Mouse (Mus musculus) lung, embryonic 14.5 days (tissue): ENCODE measurements at regions not wholly inside any gene's neighbourhood (a gene's known extent, or its start where the extent isn't known, plus 50 kb on each side); places are given as distances from the start of the nearest gene placed in this dataset.

Source experiments
- ATAC-seq: fragments of 200-750 bp; cut with Nextera tagmentation; 2 replicates; pipeline ENCODE4 v1.8.0; 2017; ENCODE audit warnings: mild to moderate bottlenecking, moderate TSS enrichment, moderate library complexity; ENCODE audit not compliant: insufficient read depth
- DNase-seq: peaks from one replicate; pipeline ENCODE4 v3.0.0-alpha.2; 2015
- H3K27ac ChIP-seq: fragments of 300-500 bp; sonication (generic); 2 replicates; pipeline ENCODE4 v1.5.1; 2014; ENCODE audit warnings: low read depth, mild to moderate bottlenecking, moderate library complexity
- H3K27me3 ChIP-seq: fragments of 300-500 bp; sonication (generic); 2 replicates; pipeline ENCODE4 v1.6.1; 2014; ENCODE audit warnings: low read length, control low read depth; ENCODE audit not compliant: insufficient read depth
- H3K36me3 ChIP-seq: fragments of 300-500 bp; sonication (generic); 2 replicates; pipeline ENCODE4 v1.6.1; 2014; ENCODE audit warnings: control low read depth; ENCODE audit not compliant: insufficient read depth
- H3K4me1 ChIP-seq: fragments of 300-500 bp; sonication (generic); 2 replicates; pipeline ENCODE4 v1.6.1; 2014; ENCODE audit warnings: antibody characterized with exemption, control low read depth; ENCODE audit not compliant: insufficient read depth
- H3K4me2 ChIP-seq: fragments of 300-500 bp; sonication (generic); 2 replicates; pipeline ENCODE4 v1.6.1; 2014; ENCODE audit warnings: mild to moderate bottlenecking
- H3K4me3 ChIP-seq: fragments of 300-500 bp; sonication (generic); 2 replicates; pipeline ENCODE4 v1.5.1; 2014; ENCODE audit warnings: low read depth, low read length
- H3K9ac ChIP-seq: fragments of 300-500 bp; sonication (generic); 2 replicates; pipeline ENCODE4 v1.6.1; 2014
- H3K9me3 ChIP-seq: fragments of 300-500 bp; sonication (generic); 2 replicates; pipeline ENCODE4 v1.6.1; 2016; ENCODE audit warnings: low read depth, low read length, control low read depth
- CTCF ChIP-seq: IDR thresholded peaks from 2 replicates; pipeline ENCODE4 v1.5.1; 2016; ENCODE audit warnings: antibody characterized with exemption, low read depth
- WGBS: fragments of 180-500 bp; shearing (Covaris S2); extraction: QIAGEN DNeasy Blood & Tissue Kit; methylation state at CpG from one replicate; pipeline ENCODE4 v1.1.7; 2014; 5-methylcytosine and 5-hydroxymethylcytosine counted together

- TF ChIP-seq CTCF: no peak
- DNase-seq: no peak
- H3K4me3 ChIP-seq: no peak overlapping the region
- H3K36me3 ChIP-seq: no peaks in the 10 kb centered on the region
- no peaks in the 10 kb centered on the region for H3K9me3 ChIP-seq
- H3K27ac ChIP-seq: no peak overlapping the region
- 65% methylated on average over 2 of the region's 2 CpGs for WGBS
- no peaks in the 10 kb centered on the region for H3K4me1 ChIP-seq
- H3K27me3 ChIP-seq: no peaks in the 10 kb centered on the region
- no peak for ATAC-seq
- H3K9ac ChIP-seq: no peak overlapping the region
- no peak overlapping the region for H3K4me2 ChIP-seq
Observed at GRCm38 (mm10) chr16:55484391-55484790, 186.6 kb upstream of the Zpld1 start.

GRCm38 (mm10) chr16:55480745-55481144 lies 183.0 kb upstream of the Zpld1 start:
- ATAC-seq: no peak

DNA sequence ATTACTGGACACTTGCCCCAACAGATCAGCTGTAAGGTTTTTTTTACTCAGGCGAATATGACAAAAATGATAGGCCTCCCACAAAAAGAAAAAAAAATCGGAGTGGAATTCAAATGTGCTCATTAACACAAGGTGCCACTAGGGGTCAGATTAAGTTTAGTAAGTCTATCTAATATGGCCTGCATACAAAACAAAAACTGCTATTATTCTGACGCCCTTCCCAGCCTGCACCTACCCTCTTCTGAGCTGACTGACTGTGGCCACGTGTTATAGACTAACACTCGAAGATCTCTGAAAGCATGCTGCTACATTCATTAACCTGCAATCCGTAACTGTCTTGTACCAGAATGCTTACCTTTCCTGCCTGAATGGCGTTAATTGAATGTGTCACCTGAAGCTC lies 182.5 kb upstream of the Zpld1 start:
- Histone ChIP-seq H3K4me3 (no peak overlapping the region), H3K9ac (no peak overlapping the region), H3K27me3 (no peaks in the 10 kb centered on the region), H3K4me1 (no peaks in the 10 kb centered on the region), H3K36me3 (no peaks in the 10 kb centered on the region), H3K27ac (no peak overlapping the region), H3K9me3 (no peaks in the 10 kb centered on the region), H3K4me2 (no peak overlapping the region)
- peak; percentile 58 for TF ChIP-seq CTCF
- DNase-seq (peak; percentile 80), ATAC-seq (peak; percentile 81; the same call in 1 of the 2 replicates)
- 30% methylated on average over 7 of the region's 7 CpGs for WGBS

More at GRCm38 (mm10) chr16:55480745-55481144, 183.0 kb upstream of the Zpld1 start:
- H3K4me3 ChIP-seq: no peak overlapping the region
- no peaks in the 10 kb centered on the region for H3K36me3 ChIP-seq
- no peak for DNase-seq
- H3K9ac ChIP-seq: no peak overlapping the region
- H3K4me1 ChIP-seq: no peaks in the 10 kb centered on the region
- no peaks in the 10 kb centered on the region for H3K9me3 ChIP-seq
- no peak for TF ChIP-seq CTCF
- no peaks in the 10 kb centered on the region for H3K27me3 ChIP-seq
- H3K4me2 ChIP-seq: no peak overlapping the region
- H3K27ac ChIP-seq: no peak overlapping the region
- WGBS: 76% methylated on average over 11 of the region's 11 CpGs

GRCm38 (mm10) chr16:55476544-55477208 lies 178.9 kb upstream of the Zpld1 start:
- Histone ChIP-seq H3K4me1 (no peaks in the 10 kb centered on the region), H3K9ac (no peak overlapping the region), H3K4me3 (no peak overlapping the region), H3K27ac (no peak overlapping the region), H3K27me3 (no peaks in the 10 kb centered on the region), H3K4me2 (peak overlapping the region; percentile 27; the same call in 1 of the 2 replicates), H3K9me3 (no peaks in the 10 kb centered on the region), H3K36me3 (no peaks in the 10 kb centered on the region)
- peak; percentile 84 for TF ChIP-seq CTCF
- 23% methylated on average over 17 of the region's 17 CpGs for WGBS
- DNase-seq (peak; percentile 95), ATAC-seq (peak; percentile 75)

- no peak for TF ChIP-seq CTCF
- H3K4me1 ChIP-seq: no peaks in the 10 kb centered on the region
- H3K36me3 ChIP-seq: no peaks in the 10 kb centered on the region
- WGBS: 74% methylated on average over 7 of the region's 7 CpGs
- H3K4me3 ChIP-seq: no peak overlapping the region
- no peaks in the 10 kb centered on the region for H3K27me3 ChIP-seq
- no peaks in the 10 kb centered on the region for H3K9me3 ChIP-seq
- no peak overlapping the region for H3K4me2 ChIP-seq
- peak; percentile 7 for DNase-seq
- no peak overlapping the region for H3K27ac ChIP-seq
- no peak overlapping the region for H3K9ac ChIP-seq
- ATAC-seq: no peak
Observed at GRCm38 (mm10) chr16:55474950-55475525, 177.3 kb upstream of the Zpld1 start.

- no peak for TF ChIP-seq CTCF
Observed at GRCm38 (mm10) chr16:55471396-55471795, 173.6 kb upstream of the Zpld1 start.

DNA sequence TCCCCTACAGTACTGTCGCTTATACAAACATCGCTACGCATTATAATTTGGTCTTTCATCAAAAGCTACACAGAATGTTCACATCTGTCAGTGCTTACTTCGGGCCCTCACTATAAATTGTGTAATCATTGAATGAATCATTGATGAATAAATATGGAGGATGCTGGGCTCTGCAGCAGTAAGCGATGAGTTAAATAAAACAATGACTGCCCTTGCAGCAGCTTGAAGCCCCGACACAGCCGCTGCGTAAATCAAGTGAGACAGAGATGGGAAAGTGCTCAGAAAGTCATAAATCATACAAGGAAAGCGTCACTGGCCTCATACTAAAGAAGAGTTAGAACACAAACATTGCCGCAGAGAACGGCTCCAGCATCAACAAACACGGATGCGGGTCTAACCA lies 172.9 kb upstream of the Zpld1 start:
- ATAC-seq: no peak
- no peak overlapping the region for H3K9ac ChIP-seq
- 0 out of 2 replicates have a peak overlapping the region, but pooled peaks have one; percentile 3 for H3K4me2 ChIP-seq
- 39% methylated on average over 13 of the region's 13 CpGs for WGBS
- H3K4me3 ChIP-seq: no peak overlapping the region
- no peaks in the 10 kb centered on the region for H3K9me3 ChIP-seq
- TF ChIP-seq CTCF: no peak
- no peaks in the 10 kb centered on the region for H3K36me3 ChIP-seq
- no peak overlapping the region for H3K27ac ChIP-seq
- no peaks in the 10 kb centered on the region for H3K4me1 ChIP-seq
- no peaks in the 10 kb centered on the region for H3K27me3 ChIP-seq
- peak; percentile 19 for DNase-seq

More at GRCm38 (mm10) chr16:55471396-55471795, 173.6 kb upstream of the Zpld1 start:
- 45% methylated on average over 4 of the region's 4 CpGs for WGBS
- ATAC-seq (no peak), DNase-seq (no peak)
- Histone ChIP-seq H3K9ac (no peak overlapping the region), H3K9me3 (no peaks in the 10 kb centered on the region), H3K36me3 (no peaks in the 10 kb centered on the region), H3K4me3 (no peak overlapping the region), H3K27ac (no peak overlapping the region), H3K27me3 (no peaks in the 10 kb centered on the region), H3K4me1 (no peaks in the 10 kb centered on the region), H3K4me2 (no peak overlapping the region)
